Mouse (Mus musculus) hindbrain, embryonic 16.5 days (tissue): ENCODE measurements around the gene Arpin. TPM values are rescaled to one million over a fixed set of nuclear protein-coding genes. Genes with fewer than 3 reads are reported as not detected.

ENCODE experiments used
- ATAC-seq: fragments of 200-750 bp; cut with Nextera tagmentation; 2 replicates; pipeline ENCODE4 v1.8.0; 2017; ENCODE audit warnings: moderate TSS enrichment, moderate library complexity
- H3K27ac ChIP-seq: fragments of 300-500 bp; sonication (generic); 2 replicates; pipeline ENCODE4 v1.5.1; 2014; ENCODE audit warnings: low read depth, mild to moderate bottlenecking, control low read depth, low read length, moderate library complexity
- H3K27me3 ChIP-seq: fragments of 300-500 bp; sonication (generic); replicated peaks from 2 replicates; pipeline ENCODE4 v1.6.1; 2014; ENCODE audit warnings: low read length; ENCODE audit not compliant: control insufficient read depth, insufficient read depth
- H3K36me3 ChIP-seq: fragments of 300-500 bp; sonication (generic); 2 replicates; pipeline ENCODE4 v1.6.1; 2014; ENCODE audit warnings: mild to moderate bottlenecking, low read length, moderate library complexity, mixed read lengths; ENCODE audit not compliant: control insufficient read depth, insufficient read depth
- H3K4me1 ChIP-seq: fragments of 300-500 bp; sonication (generic); 2 replicates; pipeline ENCODE4 v1.6.1; 2014; ENCODE audit warnings: low read depth, low read length; ENCODE audit not compliant: control insufficient read depth, insufficient read depth
- H3K4me2 ChIP-seq: fragments of 300-500 bp; sonication (generic); 2 replicates; pipeline ENCODE4 v1.6.1; 2014; ENCODE audit warnings: mild to moderate bottlenecking, low read length, control low read depth, moderate library complexity
- H3K4me3 ChIP-seq: fragments of 300-500 bp; sonication (generic); 2 replicates; pipeline ENCODE4 v1.5.1; 2014; ENCODE audit warnings: mild to moderate bottlenecking, low read length, control low read depth, moderate library complexity
- H3K9ac ChIP-seq: fragments of 300-500 bp; sonication (generic); 2 replicates; pipeline ENCODE4 v1.6.1; 2014; ENCODE audit warnings: low read depth, mild to moderate bottlenecking, control low read depth, low read length, moderate library complexity
- H3K9me3 ChIP-seq: fragments of 300-500 bp; sonication (generic); 2 replicates; pipeline ENCODE4 v1.6.1; 2014; ENCODE audit warnings: mild to moderate bottlenecking, low read length, moderate library complexity; ENCODE audit not compliant: control insufficient read depth
- WGBS: fragments of 180-500 bp; shearing (Covaris S2); extraction: QIAGEN DNeasy Blood & Tissue Kit; methylation state at CpG from one replicate; pipeline ENCODE4 v1.1.7; 2014; 5-methylcytosine and 5-hydroxymethylcytosine counted together
- polyA plus RNA-seq: library from polyadenylated mRNA; unstranded; fragments of >200 nt; fragmentation: Nextera tagmentation; extraction: Ambion mirVana; gene quantifications from 2 replicates; pipeline ENCODE4 v1.2.1, GENCODE M21; 2015

Gene Arpin
- polyA plus RNA-seq, 1 experiment from 2014 or later, result 19.6 TPM

DNA sequence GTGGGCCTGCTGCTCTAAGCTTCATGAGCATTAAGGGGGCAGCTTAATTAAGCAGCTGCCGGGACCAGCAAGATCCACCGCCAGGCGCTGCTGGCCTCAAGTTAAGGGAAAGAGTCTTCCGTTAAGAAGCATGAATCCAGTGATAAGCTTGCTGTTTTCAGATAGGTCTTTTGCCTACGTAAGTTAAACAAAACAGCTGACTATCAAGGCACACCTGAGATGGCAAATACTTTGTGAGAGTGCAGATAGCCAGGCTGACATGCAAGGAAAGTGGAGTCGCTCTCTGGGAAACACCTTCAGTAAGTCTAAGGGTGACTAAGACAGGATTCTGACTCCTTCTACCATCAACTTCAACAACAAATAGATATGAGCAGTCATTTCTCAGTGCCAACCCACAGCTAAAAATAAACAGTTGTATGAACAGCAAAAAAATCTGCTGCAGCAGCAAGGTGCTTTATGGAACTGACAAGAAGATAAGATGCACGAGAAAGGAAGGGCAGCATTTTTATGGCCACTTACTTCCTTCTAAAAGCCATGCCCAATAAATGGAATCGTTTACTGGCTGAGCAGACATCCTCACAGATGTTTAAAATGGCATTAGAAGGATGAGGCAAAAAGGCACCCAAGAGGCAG is 31.9 kb downstream of the Arpin start:
- peaks cover 5% of the 10 kb centered on the region for H3K36me3 ChIP-seq
- no peaks in the 10 kb centered on the region for H3K9me3 ChIP-seq
- no peak overlapping the region for H3K4me3 ChIP-seq
- no peak overlapping the region for H3K9ac ChIP-seq
- H3K4me1 ChIP-seq, result no peaks in the 10 kb centered on the region
- H3K27ac ChIP-seq, result no peak overlapping the region
- H3K4me2 ChIP-seq, result no peak overlapping the region
- no peaks in the 10 kb centered on the region for H3K27me3 ChIP-seq
- no peak for ATAC-seq
- WGBS, result 92% methylated on average over 8 of the region's 8 CpGs

DNA sequence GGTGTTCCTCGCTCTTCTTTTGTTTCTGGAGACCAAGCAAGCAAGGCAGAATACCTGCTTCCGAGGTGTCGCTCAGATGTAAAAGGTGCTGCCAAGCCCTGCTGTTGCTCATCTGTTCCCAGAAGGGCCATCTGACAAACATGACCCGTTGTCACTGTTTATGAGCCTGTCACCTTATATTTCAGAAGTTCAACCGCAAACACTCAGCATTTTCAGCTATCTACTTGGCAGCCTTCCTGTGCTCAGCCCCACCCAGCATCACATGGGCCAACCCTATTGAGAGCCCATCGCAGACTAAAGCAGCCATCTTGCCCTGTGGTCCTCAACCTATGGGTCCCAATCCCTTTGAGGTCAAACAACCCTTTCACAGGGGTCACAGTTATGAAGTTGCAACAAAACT is 34.4 kb downstream of the Arpin start:
- Histone ChIP-seq H3K27ac (no peak overlapping the region), H3K36me3 (peaks cover 5% of the 10 kb centered on the region; the same call in 1 of the 2 replicates), H3K9ac (no peak overlapping the region), H3K4me2 (no peak overlapping the region), H3K4me1 (no peaks in the 10 kb centered on the region), H3K4me3 (no peak overlapping the region), H3K9me3 (no peaks in the 10 kb centered on the region), H3K27me3 (no peaks in the 10 kb centered on the region)
- ATAC-seq, result no peak
- 96% methylated on average over 6 of the region's 6 CpGs for WGBS

DNA sequence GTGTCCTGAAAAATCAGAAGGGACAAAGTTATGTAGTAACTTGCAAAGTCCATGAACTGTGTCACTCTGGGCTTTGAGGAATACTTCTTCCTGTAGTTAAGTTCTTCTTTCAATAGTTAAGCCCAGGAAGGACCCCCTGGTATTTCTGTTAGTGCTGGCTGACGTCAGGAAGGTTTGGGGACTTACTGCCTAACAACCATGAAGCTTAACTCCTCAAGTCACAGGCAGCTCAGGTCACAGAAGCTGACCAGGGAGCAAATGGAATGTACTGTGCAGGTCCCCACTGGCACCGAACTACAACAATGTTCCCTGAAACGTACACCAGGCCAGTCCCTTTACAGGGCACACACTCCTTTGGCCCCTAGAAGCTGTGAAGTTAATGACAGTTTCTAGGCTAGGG is 39.9 kb downstream of the Arpin start:
- no peaks in the 10 kb centered on the region for H3K9me3 ChIP-seq
- H3K27me3 ChIP-seq, result no peaks in the 10 kb centered on the region
- no peak overlapping the region for H3K27ac ChIP-seq
- no peak overlapping the region for H3K9ac ChIP-seq
- no peak overlapping the region for H3K4me2 ChIP-seq
- no peaks in the 10 kb centered on the region; the same call in 1 of the 2 replicates for H3K36me3 ChIP-seq
- ATAC-seq, result no peak
- WGBS, result 83% methylated on average over 3 of the region's 3 CpGs
- H3K4me3 ChIP-seq, result no peak overlapping the region
- H3K4me1 ChIP-seq, result no peaks in the 10 kb centered on the region

DNA sequence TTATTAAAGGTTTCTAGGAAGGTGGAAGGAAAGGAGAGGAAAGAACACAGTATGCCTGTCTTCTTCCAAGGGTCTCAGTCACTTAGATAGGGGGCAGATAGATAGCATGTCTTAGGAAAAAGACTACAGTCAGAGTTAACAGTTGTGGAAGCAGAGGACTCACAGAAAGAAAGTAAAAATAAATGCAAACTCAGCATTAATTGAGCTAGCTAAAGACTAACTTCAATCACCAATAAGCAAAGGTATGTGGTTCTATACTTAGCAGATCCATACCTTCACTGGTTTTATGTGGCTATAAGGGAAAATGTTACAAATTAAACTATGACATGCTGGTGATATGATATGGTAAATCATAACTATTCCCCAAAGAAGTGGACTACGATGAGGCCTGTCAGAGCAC is 40.4 kb downstream of the Arpin start:
- no peak overlapping the region for H3K9ac ChIP-seq
- no peaks in the 10 kb centered on the region for H3K9me3 ChIP-seq
- no peak overlapping the region for H3K4me2 ChIP-seq
- no peaks in the 10 kb centered on the region for H3K27me3 ChIP-seq
- H3K27ac ChIP-seq, result no peak overlapping the region
- H3K36me3 ChIP-seq, result no peaks in the 10 kb centered on the region; the same call in 1 of the 2 replicates
- no peak overlapping the region for H3K4me3 ChIP-seq
- WGBS, result 93% methylated on average over 1 of the region's 1 CpGs
- H3K4me1 ChIP-seq, result no peaks in the 10 kb centered on the region
- ATAC-seq, result no peak

DNA sequence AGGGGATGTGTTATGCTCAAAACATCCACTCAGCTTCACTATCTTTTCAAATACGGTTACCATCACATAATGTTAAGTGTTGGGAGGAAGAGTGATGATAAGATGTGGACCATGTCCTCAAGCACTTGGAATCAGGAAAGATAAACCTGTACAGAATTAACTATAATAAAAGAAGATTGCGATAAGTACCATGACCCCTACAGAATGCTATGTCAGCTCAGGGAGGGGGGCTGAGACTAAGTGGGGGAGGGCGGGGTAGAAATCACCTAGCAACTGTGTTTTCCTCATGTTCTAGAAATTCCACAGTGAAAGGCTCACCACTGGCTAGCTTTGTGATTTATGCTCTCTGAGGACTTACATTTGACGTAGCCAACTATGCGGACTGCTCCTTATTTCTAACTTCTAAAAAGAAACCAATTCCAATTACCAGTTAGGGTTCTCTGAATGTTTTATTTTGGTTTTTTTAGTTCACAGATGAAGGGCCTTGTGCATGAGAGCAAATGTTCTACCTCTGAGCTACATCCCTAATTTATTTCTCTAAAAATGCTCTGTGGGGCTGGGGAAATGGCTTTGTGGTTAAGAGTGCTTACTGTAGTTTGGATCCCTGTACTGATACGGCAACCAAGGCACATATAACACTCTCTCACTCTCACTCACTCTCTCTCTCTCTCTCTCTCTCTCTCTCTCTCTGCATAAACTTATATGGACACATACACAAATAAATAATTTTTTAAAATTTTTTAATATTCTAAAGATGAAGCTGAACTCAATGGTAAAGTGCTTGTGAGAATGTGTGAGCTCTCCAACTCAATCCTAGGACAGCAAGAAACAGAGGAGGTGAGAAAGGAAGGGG is 42.4 kb downstream of the Arpin start:
- Histone ChIP-seq H3K9me3 (no peaks in the 10 kb centered on the region), H3K4me2 (no peak overlapping the region), H3K4me3 (no peak overlapping the region), H3K27ac (no peak overlapping the region), H3K36me3 (no peaks in the 10 kb centered on the region; the same call in 1 of the 2 replicates), H3K4me1 (no peaks in the 10 kb centered on the region), H3K9ac (no peak overlapping the region), H3K27me3 (no peaks in the 10 kb centered on the region)
- ATAC-seq, result no peak
- WGBS, result 89% methylated on average over 6 of the region's 6 CpGs

DNA sequence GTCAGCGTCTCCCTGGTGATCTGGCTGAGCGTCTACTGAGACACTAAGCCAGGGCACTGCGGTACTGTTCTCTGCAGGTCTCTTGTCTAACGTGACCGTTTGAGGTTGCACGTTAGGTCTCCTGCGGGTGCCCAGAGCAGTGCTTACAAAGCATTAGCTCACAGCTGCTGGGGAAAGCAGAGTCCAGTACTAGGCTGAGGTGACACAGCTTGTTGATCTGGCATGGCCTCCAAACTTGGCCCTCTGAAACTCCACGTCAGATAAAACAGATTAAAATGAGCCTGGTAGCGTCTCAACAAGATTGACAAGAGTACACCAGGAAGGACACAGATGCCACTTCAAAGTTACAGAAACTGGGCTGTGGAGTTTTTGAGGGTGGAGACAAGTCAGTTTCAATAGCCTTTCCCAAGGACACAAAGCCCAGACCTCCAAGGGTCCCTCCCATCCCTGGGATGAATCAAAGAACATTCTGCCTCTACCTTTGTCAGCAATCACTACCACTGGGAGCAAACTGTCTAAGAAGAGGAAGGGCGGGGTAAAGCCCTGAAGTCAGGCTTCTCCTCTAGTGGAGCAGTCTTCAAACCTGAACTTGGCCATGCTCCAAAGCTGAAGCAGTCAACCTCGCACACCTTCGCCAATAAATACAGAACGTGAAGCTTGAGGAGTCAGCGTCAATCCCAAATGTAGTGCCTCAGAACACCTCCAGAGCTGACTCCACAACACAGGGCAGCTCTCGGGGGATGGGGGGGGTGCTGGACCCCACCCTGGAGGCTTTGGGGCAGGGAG is 44.5 kb downstream of the Arpin start:
- H3K4me2 ChIP-seq, result no peak overlapping the region
- peaks cover under 1% of the 10 kb centered on the region; the same call in 1 of the 2 replicates for H3K36me3 ChIP-seq
- H3K9me3 ChIP-seq, result no peaks in the 10 kb centered on the region
- WGBS, result 90% methylated on average over 15 of the region's 15 CpGs
- H3K27ac ChIP-seq, result no peak overlapping the region
- H3K4me3 ChIP-seq, result no peak overlapping the region
- H3K4me1 ChIP-seq, result no peaks in the 10 kb centered on the region
- H3K27me3 ChIP-seq, result no peaks in the 10 kb centered on the region
- H3K9ac ChIP-seq, result no peak overlapping the region
- ATAC-seq, result no peak

DNA sequence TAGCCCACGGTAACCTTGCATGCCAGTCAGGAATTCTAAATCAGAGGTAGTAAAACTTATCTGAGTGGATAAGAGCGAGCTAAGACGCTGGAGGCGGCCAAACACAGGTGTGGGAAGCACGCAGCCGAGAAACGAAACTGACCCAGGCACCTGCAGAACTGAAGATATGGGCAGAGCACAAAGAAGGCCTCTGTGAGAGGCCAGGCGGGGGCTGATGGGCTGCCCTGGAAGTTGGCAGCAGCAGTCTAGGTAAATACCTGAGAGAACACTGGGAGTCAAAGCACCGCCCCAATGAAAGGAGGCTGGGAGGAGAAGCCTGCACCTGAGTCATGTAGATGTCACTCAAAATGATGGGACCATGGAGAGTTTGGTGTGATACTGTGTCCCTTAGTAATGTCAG is 46.6 kb downstream of the Arpin start:
- 96% methylated on average over 9 of the region's 9 CpGs for WGBS
- Histone ChIP-seq H3K4me3 (no peak overlapping the region), H3K27me3 (no peaks in the 10 kb centered on the region), H3K4me1 (no peaks in the 10 kb centered on the region), H3K9ac (no peak overlapping the region), H3K36me3 (peaks cover 6% of the 10 kb centered on the region), H3K4me2 (no peak overlapping the region), H3K27ac (no peak overlapping the region), H3K9me3 (no peaks in the 10 kb centered on the region)
- ATAC-seq, result no peak

DNA sequence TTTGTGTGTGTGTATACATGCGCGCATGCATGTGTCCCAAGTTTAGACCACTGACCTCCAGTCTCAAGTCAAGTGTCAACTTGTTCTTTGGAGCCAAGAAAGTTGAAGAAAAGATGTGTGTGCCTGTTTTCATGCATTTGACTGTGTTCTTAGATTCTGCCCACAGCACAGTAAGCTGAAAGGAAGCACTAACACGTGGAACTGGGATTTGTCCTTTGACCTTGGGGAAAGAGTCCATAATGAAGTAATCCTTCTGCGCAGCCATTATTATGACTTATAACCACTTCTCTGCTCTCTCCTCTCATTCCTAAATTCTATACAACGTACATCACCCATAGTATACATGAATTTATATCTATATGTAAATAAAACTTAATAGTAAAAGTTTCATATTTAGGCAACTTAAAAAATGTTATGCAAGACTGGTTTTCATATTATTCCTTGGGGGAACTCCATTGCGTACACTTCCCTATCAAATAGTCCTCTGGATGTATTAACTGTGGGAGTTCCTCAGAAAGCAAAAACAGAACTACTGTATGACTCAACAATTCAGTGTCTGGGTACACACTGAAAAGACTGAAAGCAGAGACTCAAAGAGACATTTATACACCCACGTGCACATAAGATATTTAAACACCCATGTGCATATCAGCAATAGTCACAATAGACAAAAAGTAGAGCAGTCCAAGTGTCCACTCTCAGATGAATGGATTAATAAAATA is 51.4 kb downstream of the Arpin start:
- Histone ChIP-seq H3K9ac (no peak overlapping the region), H3K9me3 (no peaks in the 10 kb centered on the region), H3K4me2 (no peak overlapping the region), H3K36me3 (peaks cover 17% of the 10 kb centered on the region), H3K27ac (no peak overlapping the region), H3K4me1 (no peaks in the 10 kb centered on the region), H3K27me3 (no peaks in the 10 kb centered on the region), H3K4me3 (no peak overlapping the region)
- ATAC-seq, result no peak
- 94% methylated on average over 7 of the region's 7 CpGs for WGBS
